Mouse (Mus musculus): Measurements from ENCODE around the gene Taf6. TPM values are rescaled to one million over a fixed set of nuclear protein-coding genes. Genes with fewer than 3 reads are reported as not detected.

Gene Taf6
- total RNA-seq, 4 experiments from 2014 or later = 42.4 to 62.7 (median 51.4) TPM

- peak; percentile 98 for DNase-seq
Measured at GRCm38 (mm10) chr5:138171695-138172491, 15.4 kb downstream of the Taf6 start, which contains the start of the genes Ap4m1 and Mcm7. Ap4m1 (plus strand) TSS chr5:138172002. Mcm7 (minus strand) TSS chr5:138172422.

GRCm38 (mm10) chr5:138170936-138171561, 16.2 kb downstream of the Taf6 start:
- peak; percentile 96 for DNase-seq

GRCm38 (mm10) chr5:138165594-138165993, 21.7 kb downstream of the Taf6 start:
- no peak for DNase-seq

GRCm38 (mm10) chr5:138163610-138164009, 23.6 kb downstream of the Taf6 start:
- DNase-seq = no peak

GRCm38 (mm10) chr5:138163046-138163445, 24.2 kb downstream of the Taf6 start:
- DNase-seq = no peak

GRCm38 (mm10) chr5:138160842-138161665, 26.2 kb downstream of the Taf6 start, which contains the start of gene Cops6:
Cops6 (plus strand) TSS chr5:138161071.
- DNase-seq = peak; percentile 91

- no peak for DNase-seq
Measured at GRCm38 (mm10) chr5:138160224-138160762, 27.0 kb downstream of the Taf6 start.

GRCm38 (mm10) chr5:138155443-138155976, 31.7 kb downstream of the Taf6 start, which contains the start of gene Zfp113:
Zfp113 (minus strand) TSS chr5:138155744.
- DNase-seq = peak; percentile 89

GRCm38 (mm10) chr5:138154390-138154789, 32.9 kb downstream of the Taf6 start:
- no peak for DNase-seq

- DNase-seq = no peak
Measured at GRCm38 (mm10) chr5:138138585-138138984, 48.7 kb downstream of the Taf6 start.

GRCm38 (mm10) chr5:138137935-138138549, 49.2 kb downstream of the Taf6 start:
- no peak for DNase-seq

GRCm38 (mm10) chr5:138137257-138137656, 50.0 kb downstream of the Taf6 start:
- DNase-seq = no peak

GRCm38 (mm10) chr5:138132425-138133064, 54.7 kb downstream of the Taf6 start:
- DNase-seq = no peak

Small RNAs within 50 kb of the gene (microRNA-seq; reads per million reads assigned to microRNA genes)
- 417 to 614 reads per million in 2 experiments for gene Mir106b
- gene Mir25 = 148 to 166 reads per million in 2 experiments
- 1,124 to 2,099 reads per million in 2 experiments for gene Mir93

Other genes starting within 250 kb of the Taf6 start
- gene Gjc3, start 224.4 kb downstream of the Taf6 start, total RNA-seq (2022) = under 1 TPM; 0.14 to 0.71 (median 0.40) TPM
- 1 to 10 TPM in 1 of 4 experiments, under 1 TPM in 2, not detected in 1; 0.73 to 1.0 (median 0.78) TPM for gene Azgp1, start 205.9 kb downstream of the Taf6 start, total RNA-seq (2022)
- gene Smok3a, start 166.2 kb downstream of the Taf6 start, total RNA-seq (2022) = not detected
- gene Smok3b, start 166.0 kb downstream of the Taf6 start, total RNA-seq (2022) = not detected
- not detected for gene Smok3c, start 134.3 kb downstream of the Taf6 start, total RNA-seq (2022)
- gene Zkscan1, start 102.4 kb downstream of the Taf6 start, total RNA-seq (2022) = 10 to 100 TPM; 39.6 to 51.4 (median 47.6) TPM
- gene Zscan21, start 70.5 kb downstream of the Taf6 start, total RNA-seq (2022) = 10 to 100 TPM; 16.7 to 18.8 (median 17.1) TPM
- gene Zfp113, start 31.7 kb downstream of the Taf6 start, total RNA-seq (2022) = 10 to 100 TPM; 12.9 to 18.5 (median 16.1) TPM
- 100 to 1,000 TPM; 123 to 142 (median 139) TPM for gene Cops6, start 26.4 kb downstream of the Taf6 start, total RNA-seq (2022)
- 10 to 100 TPM; 19.5 to 34.6 (median 27.6) TPM for gene Ap4m1, start 15.4 kb downstream of the Taf6 start, total RNA-seq (2022)
- 10 to 100 TPM; 26.2 to 40.7 (median 32.4) TPM for gene Mcm7, start 15.0 kb downstream of the Taf6 start, total RNA-seq (2022)
- 10 to 100 TPM; 23.8 to 34.5 (median 27.8) TPM for gene Cnpy4, start within 50 bp of the Taf6 start, total RNA-seq (2022)
- 10 to 100 TPM; 10.4 to 15.0 (median 11.7) TPM for gene Mblac1, start 6.9 kb upstream of the Taf6 start, total RNA-seq (2022)
- gene Nxpe5, start 38.4 kb upstream of the Taf6 start, total RNA-seq (2022) = under 1 TPM; 0.14 to 0.91 (median 0.52) TPM
- 100 to 1,000 TPM in 2 of 4 experiments, 10 to 100 TPM in 2; 86.5 to 106 (median 99.5) TPM for gene Lamtor4, start 68.0 kb upstream of the Taf6 start, total RNA-seq (2022)
- 10 to 100 TPM; 22.7 to 48.4 (median 37.4) TPM for gene BC037034, start 76.6 kb upstream of the Taf6 start, total RNA-seq (2022)
- gene Gal3st4, start 85.4 kb upstream of the Taf6 start, total RNA-seq (2022) = under 1 TPM in 2 of 4 experiments, not detected in 2; 0.17 to 0.38 TPM
- not detected for gene Gm43720, start 92.5 kb upstream of the Taf6 start, total RNA-seq (2022)
- gene Gpc2, start 92.6 kb upstream of the Taf6 start, total RNA-seq (2022) = 1 to 10 TPM in 2 of 4 experiments, under 1 TPM in 2; 0.38 to 1.3 (median 0.97) TPM
- gene Stag3, start 92.8 kb upstream of the Taf6 start, total RNA-seq (2022) = under 1 TPM in 3 of 4 experiments, not detected in 1; 0.08 to 0.35 (median 0.09) TPM
- gene Pvrig, start 154.5 kb upstream of the Taf6 start, total RNA-seq (2022) = under 1 TPM; 0.29 to 1.00 (median 0.50) TPM

Data from adrenal gland, adult 8-10 months (tissue).